Mouse (Mus musculus) limb, embryonic 14.5 days (tissue): Measurements from ENCODE around the gene Rab6a. TPM values are rescaled to one million over a fixed set of nuclear protein-coding genes. Genes with fewer than 3 reads are reported as not detected.
"Not testable (repeated sequence)": the region's sequence is repeated elsewhere in the genome, so short reads cannot be mapped to it uniquely, and the experiment has no call there.

ENCODE experiments used
- ATAC-seq: fragments of 200-750 bp; cut with Nextera tagmentation; 2 replicates; pipeline ENCODE4 v1.8.0; 2017; ENCODE audit warnings: low read depth, moderate number of reproducible peaks, moderate TSS enrichment; ENCODE audit not compliant: low FRiP score
- DNase-seq: peaks from one replicate; pipeline ENCODE4 v3.0.0-alpha.2; 2015; ENCODE audit warnings: low spot score
- H3K27ac ChIP-seq: fragments of 300-500 bp; sonication (generic); replicated peaks from 2 replicates; pipeline ENCODE4 v1.5.1; 2014; ENCODE audit warnings: low read depth, mild to moderate bottlenecking, low read length, moderate library complexity, mixed read lengths
- H3K27me3 ChIP-seq: fragments of 300-500 bp; sonication (generic); 2 replicates; pipeline ENCODE4 v1.6.1; 2014; ENCODE audit warnings: low read length, mixed read lengths; ENCODE audit not compliant: control insufficient read depth, insufficient read depth
- H3K36me3 ChIP-seq: fragments of 300-500 bp; sonication (generic); 2 replicates; pipeline ENCODE4 v1.6.1; 2014; ENCODE audit warnings: mild to moderate bottlenecking, low read length, moderate library complexity, mixed read lengths; ENCODE audit not compliant: control insufficient read depth, insufficient read depth
- H3K4me1 ChIP-seq: fragments of 300-500 bp; sonication (generic); 2 replicates; pipeline ENCODE4 v1.6.1; 2014; ENCODE audit warnings: antibody characterized with exemption, low read length, mixed read lengths; ENCODE audit not compliant: control insufficient read depth, insufficient read depth
- H3K4me2 ChIP-seq: fragments of 300-500 bp; sonication (generic); replicated peaks from 2 replicates; pipeline ENCODE4 v1.6.1; 2014; ENCODE audit warnings: low read depth, mild to moderate bottlenecking, low read length, moderate library complexity; ENCODE audit not compliant: severe bottlenecking
- H3K4me3 ChIP-seq: fragments of 300-500 bp; sonication (generic); replicated peaks from 2 replicates; pipeline ENCODE4 v1.5.1; 2014; ENCODE audit warnings: low read length
- H3K9ac ChIP-seq: fragments of 300-500 bp; sonication (generic); 2 replicates; pipeline ENCODE4 v1.6.1; 2014; ENCODE audit warnings: mild to moderate bottlenecking, low read depth, low read length, moderate library complexity; ENCODE audit not compliant: severe bottlenecking
- H3K9me3 ChIP-seq: fragments of 300-500 bp; sonication (generic); 2 replicates; pipeline ENCODE4 v1.6.1; 2016; ENCODE audit warnings: low read length; ENCODE audit not compliant: control insufficient read depth
- POLR2A ChIP-seq: fragments of 200-500 bp; IDR thresholded peaks from 2 replicates; pipeline ENCODE4 v1.8.0; 2012; ENCODE audit warnings: inconsistent platforms, mild to moderate bottlenecking, moderate library complexity, borderline replicate concordance; ENCODE audit not compliant: insufficient read depth, insufficient read length; ENCODE audit errors: extremely low read depth
- WGBS: fragments of 180-500 bp; shearing (Covaris S2); extraction: QIAGEN DNeasy Blood & Tissue Kit; methylation state at CpG from one replicate; pipeline ENCODE4 v1.1.7; 2014; 5-methylcytosine and 5-hydroxymethylcytosine counted together
- polyA plus RNA-seq, 2 experiments: library from polyadenylated mRNA; depleted of rRNA in 1 of 2; stranded (reverse) in 1 of 2; unstranded in 1 of 2; fragments of >200 nt; fragmentation: Nextera tagmentation in 1 of 2; extraction: Ambion mirVana in 1 of 2; gene quantifications; 2 replicates each; pipeline versions ENCODE4 v1.2.1 to v1.2.3; 2012 to 2014

Gene Rab6a
- 76.7 and 78.7 TPM in 2 replicates for polyA plus RNA-seq (2012; rRNA removed)
- 113 and 126 TPM in 2 replicates for polyA plus RNA-seq (2014; fragmentation: Nextera tagmentation; extraction: Ambion mirVana)

GRCm38 (mm10) chr7:100607214-100608129 is at the start of gene Rab6a:
TSS of gene Rab6a (plus strand) at chr7:100607410.
- ATAC-seq (peak; percentile 96), DNase-seq (peak; percentile 99)
- no peaks in the 10 kb centered on the region for H3K36me3 ChIP-seq
- H3K27ac ChIP-seq = peak within 1 kb of the TSS; percentile 98
- no peaks in the 10 kb centered on the region for H3K27me3 ChIP-seq
- peak within 1 kb of the TSS; percentile 96 for H3K4me3 ChIP-seq
- peak within 1 kb of the TSS; percentile 96 for H3K9ac ChIP-seq
- no peaks in the 10 kb centered on the region for H3K9me3 ChIP-seq
- H3K4me2 ChIP-seq = peak within 1 kb of the TSS; percentile 72
- peaks cover 9% of the 10 kb centered on the region; the same call in 1 of the 2 replicates for H3K4me1 ChIP-seq
- WGBS = 5% methylated on average over 53 of the region's 105 CpGs
- peak; percentile 66; the same call in 1 of the 2 replicates for TF ChIP-seq POLR2A

- no peaks in the 10 kb centered on the region for H3K4me1 ChIP-seq
- no peak overlapping the region for H3K4me3 ChIP-seq
- H3K27ac ChIP-seq = no peak overlapping the region
- TF ChIP-seq POLR2A = no peak
- H3K4me2 ChIP-seq = no peak overlapping the region
- 85% methylated on average over 4 of the region's 4 CpGs for WGBS
- H3K27me3 ChIP-seq = no peaks in the 10 kb centered on the region
- no peaks in the 10 kb centered on the region for H3K9me3 ChIP-seq
- ATAC-seq (no peak), DNase-seq (no peak)
- H3K36me3 ChIP-seq = peaks cover 2% of the 10 kb centered on the region
- H3K9ac ChIP-seq = no peak overlapping the region
Measured at GRCm38 (mm10) chr7:100559331-100559730, 47.9 kb upstream of the Rab6a start.

- Histone ChIP-seq H3K27ac (no peak overlapping the region), H3K4me2 (no peak overlapping the region), H3K36me3 (peaks cover 8% of the 10 kb centered on the region), H3K4me3 (no peak overlapping the region), H3K9ac (0 out of 2 replicates have a peak overlapping the region, but pooled peaks have one; percentile 12), H3K4me1 (no peaks in the 10 kb centered on the region), H3K9me3 (no peaks in the 10 kb centered on the region), H3K27me3 (no peaks in the 10 kb centered on the region)
- DNase-seq (no peak), ATAC-seq (no peak)
- TF ChIP-seq POLR2A = no peak
- 59% methylated on average over 11 of the region's 11 CpGs for WGBS
Measured at GRCm38 (mm10) chr7:100561861-100562587, 45.2 kb upstream of the Rab6a start.

- H3K4me1 ChIP-seq, H3K27ac ChIP-seq, H3K27me3 ChIP-seq, ATAC-seq, H3K36me3 ChIP-seq, DNase-seq, H3K4me2 ChIP-seq, H3K9ac ChIP-seq, H3K9me3 ChIP-seq, H3K4me3 ChIP-seq: not testable (repeated sequence)
- 83% methylated on average over 5 of the region's 5 CpGs for whole genome bisulfite sequencing
Measured at GRCm38 (mm10) chr7:100567238-100567637, 40.0 kb upstream of the Rab6a start.

- Histone ChIP-seq H3K27me3 (no peaks in the 10 kb centered on the region), H3K9me3 (no peaks in the 10 kb centered on the region), H3K4me3 (no peak overlapping the region), H3K36me3 (peaks cover 2% of the 10 kb centered on the region), H3K4me2 (no peak overlapping the region), H3K27ac (no peak overlapping the region), H3K9ac (no peak overlapping the region), H3K4me1 (no peaks in the 10 kb centered on the region)
- DNase-seq = no peak
- no peak for TF ChIP-seq POLR2A
- ATAC-seq = no peak
Measured at GRCm38 (mm10) chr7:100569907-100570306, 37.3 kb upstream of the Rab6a start.
